Mouse (Mus musculus) kidney, adult 2 months (tissue): ENCODE results near the gene Zfp148.

Experiments used
- CTCF ChIP-seq: fragments of 200-500 bp; conservative IDR thresholded peaks from 2 replicates; pipeline ENCODE4 v1.5.1; 2011; ENCODE audit warnings: low read depth, mild to moderate bottlenecking, control low read depth, low read length, moderate library complexity, mixed read lengths; ENCODE audit not compliant: insufficient read depth, insufficient read length
- POLR2A ChIP-seq: fragments of 200-500 bp; IDR thresholded peaks from one replicate; pipeline ENCODE4 v1.6.1; 2011; ENCODE audit warnings: low read depth, low read length, control low read depth

- TF ChIP-seq POLR2A (no peak), CTCF (no peak)
Observed at GRCm38 (mm10) chr16:33428327-33428726, 47.7 kb downstream of the Zfp148 start.
